In genomic region chr19:41262712-41263629, GRCm38 (mm10) we compare ENCODE assay signal across 8 mouse cellular contexts. TPM values are rescaled to one million over a fixed set of nuclear protein-coding genes. Genes with fewer than 3 reads are reported as not detected.
DNase-seq lines count a peak whose midpoint lies in the region; ATAC-seq and TF ChIP-seq lines count a peak whose summit lies in the region.

No protein-coding gene starts in this region.

- H3ac ChIP-seq in myocyte (ENCODE audit: control insufficient read depth, insufficient read length), result peak overlapping the region; percentile 81

- H3K4me1 ChIP-seq in heart, embryonic 11.5 days (ENCODE audit: control insufficient read depth, insufficient read depth, low read length), result peaks cover 14% of the 10 kb centered on the region
- H3K4me1 ChIP-seq in kidney, embryonic 16.5 days (ENCODE audit: insufficient read depth, low read length), result peaks cover 38% of the 10 kb centered on the region
- H3K4me1 ChIP-seq in liver, embryonic 11.5 days (replicated peaks; ENCODE audit: control insufficient read depth, insufficient read depth, low read length), result peaks cover 35% of the 10 kb centered on the region
- peaks cover 28% of the 10 kb centered on the region for H3K4me1 ChIP-seq in stomach, embryonic 16.5 days (ENCODE audit: control insufficient read depth, insufficient read depth, low read length)

- peak; percentile 79 for DNase-seq in CD4-positive, CD25-positive, alpha-beta regulatory T cell, adult 2 months (ENCODE audit: low read depth, low spot score)
- peak; percentile 80 for DNase-seq in brain, adult 2 months (ENCODE audit: low read depth, low spot score)
- peak; percentile 81 for DNase-seq in liver, embryonic 11.5 days (ENCODE audit: low spot score)

- H3K4me3 ChIP-seq in heart, embryonic 11.5 days (ENCODE audit: low read depth, low read length), result peak overlapping the region; percentile 96
- peak overlapping the region; percentile 94 for H3K4me3 ChIP-seq in kidney, embryonic 16.5 days (ENCODE audit: low read length)
- H3K4me3 ChIP-seq in liver, embryonic 11.5 days (ENCODE audit: low read depth, low read length), result peak overlapping the region; percentile 98
- H3K4me3 ChIP-seq in myocyte, result peak overlapping the region; percentile 76
- H3K4me3 ChIP-seq in stomach, embryonic 16.5 days (replicated peaks; ENCODE audit: low read length), result peak overlapping the region; percentile 93

- TF ChIP-seq POLR2A in myocyte (IDR thresholded peaks at IDR 0.05; ENCODE audit: insufficient read length, low read depth), result peak; percentile 40

- peak overlapping the region; percentile 67 for H3K4me2 ChIP-seq in heart, embryonic 11.5 days
- H3K4me2 ChIP-seq in kidney, embryonic 16.5 days (replicated peaks; ENCODE audit: low read depth, low read length), result peak overlapping the region; percentile 73
- H3K4me2 ChIP-seq in liver, embryonic 11.5 days, result peak overlapping the region; percentile 83
- H3K4me2 ChIP-seq in myocyte (ENCODE audit: low read depth), result peak overlapping the region; percentile 87
- H3K4me2 ChIP-seq in stomach, embryonic 16.5 days (ENCODE audit: low read depth, low read length), result peak overlapping the region; percentile 63

- peaks cover 55% of the 10 kb centered on the region for H3K79me2 ChIP-seq in myocyte (ENCODE audit: control insufficient read depth, insufficient read depth)

- peak; percentile 81 for ATAC-seq in erythroblast, adult 5-6 weeks (replicated peaks; ENCODE audit: low FRiP score, poor library complexity, severe bottlenecking)
- peak; percentile 79 for ATAC-seq in heart, embryonic 11.5 days (replicated peaks; ENCODE audit: insufficient number of reproducible peaks, low FRiP score, low TSS enrichment)
- peak; percentile 90 for ATAC-seq in kidney, embryonic 16.5 days (ENCODE audit: low FRiP score, low TSS enrichment)
- ATAC-seq in liver, embryonic 11.5 days (replicated peaks; ENCODE audit: low FRiP score), result peak; percentile 83
- peak; percentile 88 for ATAC-seq in stomach, embryonic 16.5 days (ENCODE audit: insufficient read depth, low FRiP score)

- H3K27me3 ChIP-seq in heart, embryonic 11.5 days (ENCODE audit: control insufficient read depth, insufficient read depth, low read length), result no peaks in the 10 kb centered on the region
- no peaks in the 10 kb centered on the region for H3K27me3 ChIP-seq in kidney, embryonic 16.5 days (ENCODE audit: insufficient read depth, low read length)
- H3K27me3 ChIP-seq in liver, embryonic 11.5 days (replicated peaks; ENCODE audit: control insufficient read depth, insufficient read depth, low read length), result no peaks in the 10 kb centered on the region
- no peaks in the 10 kb centered on the region for H3K27me3 ChIP-seq in myocyte (ENCODE audit: control insufficient read depth, insufficient read depth, insufficient read length)
- H3K27me3 ChIP-seq in stomach, embryonic 16.5 days (ENCODE audit: control insufficient read depth, insufficient read depth, low read length), result no peaks in the 10 kb centered on the region

- H3K9me3 ChIP-seq in heart, embryonic 11.5 days (replicated peaks; ENCODE audit: control insufficient read depth, low read length), result no peaks in the 10 kb centered on the region
- H3K9me3 ChIP-seq in kidney, embryonic 16.5 days (ENCODE audit: low read length), result no peaks in the 10 kb centered on the region
- H3K9me3 ChIP-seq in liver, embryonic 11.5 days (ENCODE audit: control insufficient read depth, low read length), result no peaks in the 10 kb centered on the region
- no peaks in the 10 kb centered on the region for H3K9me3 ChIP-seq in stomach, embryonic 16.5 days (replicated peaks; ENCODE audit: control insufficient read depth, low read length)

- peak overlapping the region; percentile 98 for H3K27ac ChIP-seq in heart, embryonic 11.5 days (ENCODE audit: low read depth, low read length)
- H3K27ac ChIP-seq in kidney, embryonic 16.5 days (ENCODE audit: low read length), result peak overlapping the region; percentile 99
- peak overlapping the region; percentile 96 for H3K27ac ChIP-seq in liver, embryonic 11.5 days (ENCODE audit: low read depth, low read length)
- peak overlapping the region; percentile 99 for H3K27ac ChIP-seq in stomach, embryonic 16.5 days (ENCODE audit: low read length)

- no peaks in the 10 kb centered on the region for H3K36me3 ChIP-seq in heart, embryonic 11.5 days (ENCODE audit: control insufficient read depth, insufficient read depth, low read length)
- no peaks in the 10 kb centered on the region for H3K36me3 ChIP-seq in kidney, embryonic 16.5 days (ENCODE audit: insufficient read depth, low read length)
- no peaks in the 10 kb centered on the region for H3K36me3 ChIP-seq in liver, embryonic 11.5 days (ENCODE audit: control insufficient read depth, insufficient read depth, low read length)
- no peaks in the 10 kb centered on the region for H3K36me3 ChIP-seq in myocyte (ENCODE audit: control insufficient read depth, insufficient read depth)
- H3K36me3 ChIP-seq in stomach, embryonic 16.5 days (ENCODE audit: control insufficient read depth, insufficient read depth, low read length), result no peaks in the 10 kb centered on the region

- peak overlapping the region; percentile 99 for H3K9ac ChIP-seq in heart, embryonic 11.5 days (ENCODE audit: low read depth, low read length)
- H3K9ac ChIP-seq in kidney, embryonic 16.5 days (replicated peaks; ENCODE audit: low read length), result peak overlapping the region; percentile 98
- peak overlapping the region; percentile 98 for H3K9ac ChIP-seq in liver, embryonic 11.5 days (ENCODE audit: low read depth, low read length)
- H3K9ac ChIP-seq in stomach, embryonic 16.5 days (ENCODE audit: low read length), result peak overlapping the region; percentile 99

- 5% methylated on average over 51 of the region's 51 CpGs for WGBS in heart, embryonic 11.5 days (ENCODE audit: insufficient replicate concordance)
- WGBS in kidney, embryonic 16.5 days, result 3% methylated on average over 50 of the region's 51 CpGs
- 5% methylated on average over 51 of the region's 51 CpGs for WGBS in liver, embryonic 11.5 days
- 3% methylated on average over 51 of the region's 51 CpGs for WGBS in stomach, embryonic 16.5 days

TF ChIP-seq in myocyte, 11 proteins besides CTCF, POLR2A, EP300 and RAD21:
- TF ChIP-seq TCF12 (IDR thresholded peaks at IDR 0.05; ENCODE audit: insufficient read depth, poor library complexity, severe bottlenecking) (no peak), POLR2AphosphoS2 (IDR thresholded peaks at IDR 0.05; ENCODE audit: insufficient read length, low read depth) (peak; percentile 48), USF1 (IDR thresholded peaks at IDR 0.05; ENCODE audit: low read depth) (no peak)

RNA-seq across cellular contexts. Expression of gene Tm9sf3, which starts 0.8 kb away (rescaled TPM):
- total RNA-seq in erythroblast, adult 5-6 weeks (2015; ENCODE audit: low replicate concordance), result 39.4 and 39.7 TPM in 2 replicates
- total RNA-seq in erythroblast, adult 5-6 weeks (2017; ENCODE audit: low replicate concordance), result 51.6 and 56.4 TPM in 2 replicates
- polyA plus RNA-seq in heart, embryonic 11.5 days (2014; fragmentation: Nextera tagmentation; extraction: Ambion mirVana), result 92.1 and 135 TPM in 2 replicates
- polyA plus RNA-seq in kidney, embryonic 16.5 days (2015; fragmentation: Nextera tagmentation; extraction: Ambion mirVana), result 138 and 146 TPM in 2 replicates
- polyA plus RNA-seq in liver, embryonic 11.5 days (2014; fragmentation: Nextera tagmentation; extraction: Ambion mirVana), result 112 and 134 TPM in 2 replicates
- polyA plus RNA-seq in myocyte (2012; fragmentation: generic; extraction: Trizol), result 45.5 TPM
- 136 and 151 TPM in 2 replicates for polyA plus RNA-seq in stomach, embryonic 16.5 days (2015; fragmentation: Nextera tagmentation; extraction: Ambion mirVana)

RNA-seq across cellular contexts. Expression of gene Tll2, which starts 56.3 kb away (rescaled TPM):
- not detected in 2 replicates for total RNA-seq in erythroblast, adult 5-6 weeks (2015; ENCODE audit: low replicate concordance)
- not detected in 2 replicates for total RNA-seq in erythroblast, adult 5-6 weeks (2017; ENCODE audit: low replicate concordance)
- polyA plus RNA-seq in heart, embryonic 11.5 days (2014; fragmentation: Nextera tagmentation; extraction: Ambion mirVana), result not detected in 2 replicates
- polyA plus RNA-seq in kidney, embryonic 16.5 days (2015; fragmentation: Nextera tagmentation; extraction: Ambion mirVana), result 0.06 TPM in 1 of 2 replicates, not detected in the other
- not detected in 2 replicates for polyA plus RNA-seq in liver, embryonic 11.5 days (2014; fragmentation: Nextera tagmentation; extraction: Ambion mirVana)
- not detected for polyA plus RNA-seq in myocyte (2012; fragmentation: generic; extraction: Trizol)
- 0.21 and 0.29 TPM in 2 replicates for polyA plus RNA-seq in stomach, embryonic 16.5 days (2015; fragmentation: Nextera tagmentation; extraction: Ambion mirVana)

Comparison
In these comparisons a context has a peak if more than half of its experiments do, and no peak if none do; other contexts are left out.
1. Peak in every context shown above with its lines: DNase-seq, ATAC-seq, H3K4me3 ChIP-seq and H3K27ac ChIP-seq.